Mouse (Mus musculus): ENCODE data around the gene Mrpl53.
"Not testable (repeated sequence)": the region's sequence is repeated elsewhere in the genome, so short reads cannot be mapped to it uniquely, and the experiment has no call there.

Gene Mrpl53

DNA sequence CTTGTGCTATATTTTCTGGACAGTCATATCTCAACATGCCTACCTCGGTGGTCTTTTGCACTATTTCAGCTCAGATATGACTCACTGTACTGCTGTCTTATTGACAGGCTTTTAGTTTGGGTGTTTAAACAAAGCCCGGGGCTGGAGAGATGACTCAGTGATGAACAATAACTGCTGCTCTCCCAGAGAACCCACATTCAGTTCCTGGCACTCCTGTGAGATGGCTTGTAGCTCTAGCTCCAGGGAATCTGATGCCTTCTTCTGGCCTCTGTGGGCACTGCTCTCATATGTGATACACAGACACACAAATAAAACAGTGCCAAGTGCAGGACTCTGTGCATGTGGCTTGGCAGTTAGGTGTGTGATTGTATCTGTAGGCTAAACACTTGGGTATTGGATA, 36.4 kb downstream of the Mrpl53 start:
- DNase-seq (ENCODE audit: low read depth, low spot score) = no peak

DNA sequence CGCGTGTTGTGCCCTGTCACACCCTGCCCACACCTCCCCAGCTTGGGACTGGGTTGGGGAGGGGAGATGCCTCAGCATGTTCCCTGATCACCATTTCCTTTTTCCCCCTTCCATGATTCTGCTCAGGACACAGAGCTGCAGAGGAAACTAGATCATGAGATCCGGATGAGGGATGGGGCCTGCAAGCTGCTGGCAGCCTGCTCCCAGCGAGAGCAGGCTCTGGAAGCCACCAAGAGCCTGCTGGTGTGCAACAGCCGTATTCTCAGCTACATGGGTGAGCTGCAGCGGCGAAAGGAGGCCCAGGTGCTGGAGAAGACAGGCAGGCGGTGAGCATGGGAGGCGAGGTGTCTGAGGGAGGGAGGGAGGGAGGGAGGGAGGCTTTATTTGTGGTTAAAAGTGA, 37.0 kb downstream of the Mrpl53 start:
- no peak for DNase-seq (ENCODE audit: low read depth, low spot score)

DNA sequence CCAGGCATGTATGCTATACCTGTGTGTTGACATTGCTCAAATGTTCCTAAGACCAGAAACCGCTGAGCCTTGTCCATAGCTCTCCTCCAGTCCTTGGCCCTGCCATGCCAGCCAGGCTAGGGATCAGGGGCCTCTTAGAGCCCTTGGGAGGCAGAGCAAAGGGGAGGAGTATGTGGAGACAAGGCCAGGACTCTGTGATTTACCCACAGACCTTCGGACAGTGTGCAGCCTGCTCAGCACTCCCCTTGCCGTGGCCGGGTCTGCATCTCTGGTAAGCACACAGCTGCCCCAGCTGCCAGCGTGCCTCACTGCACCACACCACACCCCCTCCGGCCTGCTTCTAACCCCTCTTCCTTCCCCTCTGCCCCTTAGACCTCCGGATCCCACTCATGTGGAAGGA, 38.4 kb downstream of the Mrpl53 start:
- no peak for DNase-seq (ENCODE audit: low read depth, low spot score)

DNA sequence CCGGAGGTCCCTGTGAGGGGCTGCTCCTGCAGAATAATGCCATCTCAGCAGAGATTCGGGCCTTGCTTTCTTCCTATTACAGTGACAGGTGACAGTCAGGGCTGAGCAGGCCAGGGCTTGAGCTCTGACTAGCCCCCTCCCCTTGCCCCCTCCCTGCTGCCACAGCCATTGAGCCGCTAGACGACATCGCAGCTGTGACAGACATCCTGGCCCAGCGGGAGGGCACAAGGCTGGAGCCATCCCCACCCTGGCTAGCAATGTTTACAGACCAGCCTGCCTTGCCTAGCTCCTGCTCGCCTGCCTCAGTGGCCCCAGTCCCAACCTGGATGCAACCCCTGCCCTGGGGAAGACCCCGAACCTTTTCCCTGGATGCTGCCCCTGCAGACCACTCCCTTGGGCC, 42.9 kb downstream of the Mrpl53 start:
- no peak for DNase-seq (ENCODE audit: low read depth, low spot score)

DNA sequence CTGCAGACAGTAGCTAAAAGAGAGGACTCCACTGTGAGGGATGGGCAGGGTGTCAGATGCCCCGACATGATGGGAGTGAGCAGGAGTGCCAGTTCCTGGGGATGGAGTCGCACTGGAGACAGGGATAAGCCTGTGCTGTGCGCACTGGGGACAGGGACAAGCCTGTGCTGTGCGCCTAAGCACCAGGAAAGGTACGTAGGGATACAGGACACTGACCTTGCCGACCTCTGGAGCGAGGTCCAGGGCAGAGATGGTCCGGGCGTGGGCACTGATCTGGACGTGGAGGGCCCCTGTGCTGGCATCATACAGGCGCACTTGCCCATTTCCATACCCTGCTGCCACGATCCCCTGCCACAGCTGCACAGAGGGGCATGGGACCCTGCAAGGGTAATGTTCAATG, 44.2 kb downstream of the Mrpl53 start:
- DNase-seq (ENCODE audit: low read depth, low spot score) = no peak

DNA sequence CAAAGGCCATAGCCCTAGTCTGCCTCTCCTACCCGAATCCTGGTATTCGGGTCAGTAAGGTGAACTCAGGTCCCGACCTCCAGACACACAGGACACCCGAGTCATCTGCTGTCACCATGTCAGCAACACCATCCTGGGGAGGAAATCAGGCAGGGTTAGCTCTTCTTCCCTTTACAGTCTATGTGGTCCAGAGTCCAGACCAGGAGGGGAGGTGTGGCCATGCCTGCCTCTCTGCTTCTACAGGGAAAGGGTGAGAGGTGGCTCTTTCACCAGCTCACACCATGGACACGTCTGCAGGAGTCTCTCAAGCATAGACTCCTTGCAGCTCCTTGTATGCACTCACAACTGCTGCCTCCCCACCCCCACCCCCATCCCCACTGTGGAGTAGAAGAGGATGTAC, 44.6 kb downstream of the Mrpl53 start:
- DNase-seq (ENCODE audit: low read depth, low spot score) = no peak

DNA sequence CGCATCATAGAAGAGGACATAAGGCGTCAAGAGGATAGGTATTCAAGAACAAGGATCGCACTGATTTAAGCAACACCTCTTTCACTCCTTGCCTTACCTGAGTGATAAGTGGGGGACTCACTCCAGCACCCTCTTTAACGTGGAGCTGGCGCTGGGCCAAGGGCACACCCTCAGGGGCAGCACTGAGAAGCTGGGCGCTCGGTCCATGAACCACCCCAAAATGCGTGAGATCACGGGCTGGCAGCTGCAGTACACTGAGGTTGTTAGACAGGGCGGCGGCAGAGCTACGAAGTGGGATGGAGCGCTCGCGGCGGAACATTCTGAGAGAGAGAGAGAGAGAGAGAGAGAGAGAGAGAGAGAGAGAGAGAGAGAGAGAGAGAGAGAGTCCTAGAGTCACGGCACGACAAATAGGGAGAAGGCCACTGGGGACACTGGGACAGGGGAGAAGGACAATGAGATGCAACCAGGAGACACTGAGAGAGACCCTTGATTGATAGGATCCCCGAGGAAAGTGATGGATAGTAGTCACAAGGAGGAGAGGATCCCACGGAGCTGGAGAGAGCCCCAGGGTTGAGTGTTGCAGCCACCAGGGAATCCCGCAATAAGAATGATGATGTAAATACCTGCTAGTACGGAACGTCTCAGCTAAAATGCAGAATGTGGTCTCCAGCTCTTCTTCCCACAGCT, 46.9 kb downstream of the Mrpl53 start:
- DNase-seq (ENCODE audit: low read depth, low spot score) = no peak

DNA sequence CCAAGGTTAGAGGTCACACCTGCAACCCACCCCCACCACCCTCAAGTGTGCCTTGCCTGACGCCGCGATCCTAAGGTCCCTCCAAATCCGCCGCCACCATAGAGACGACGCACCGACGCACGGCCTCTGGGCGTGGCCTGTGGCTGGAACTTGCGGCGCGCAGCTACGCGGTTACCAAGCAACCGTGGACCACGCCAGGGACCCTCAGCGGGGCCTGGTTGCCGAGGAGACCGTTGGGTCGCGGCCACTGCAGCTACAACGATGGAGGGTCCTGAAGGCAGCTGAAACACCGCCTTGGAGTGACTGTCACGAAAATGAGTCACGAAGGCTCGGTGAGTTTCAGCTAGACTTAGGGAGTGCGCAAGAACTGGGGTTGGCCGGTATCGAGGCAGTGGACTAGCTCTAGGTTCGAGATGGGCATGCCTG, 47.4 kb downstream of the Mrpl53 start, which contains the start of the genes Wdr54 and 1700003E16Rik:
Gene Wdr54, minus strand, starts transcription at position 139 of the 426 bp plus-strand sequence.
Gene 1700003E16Rik, plus strand, starts transcription at position 146 of the 426 bp plus-strand sequence.
- peak; percentile 58 for DNase-seq (ENCODE audit: low read depth, low spot score)

DNA sequence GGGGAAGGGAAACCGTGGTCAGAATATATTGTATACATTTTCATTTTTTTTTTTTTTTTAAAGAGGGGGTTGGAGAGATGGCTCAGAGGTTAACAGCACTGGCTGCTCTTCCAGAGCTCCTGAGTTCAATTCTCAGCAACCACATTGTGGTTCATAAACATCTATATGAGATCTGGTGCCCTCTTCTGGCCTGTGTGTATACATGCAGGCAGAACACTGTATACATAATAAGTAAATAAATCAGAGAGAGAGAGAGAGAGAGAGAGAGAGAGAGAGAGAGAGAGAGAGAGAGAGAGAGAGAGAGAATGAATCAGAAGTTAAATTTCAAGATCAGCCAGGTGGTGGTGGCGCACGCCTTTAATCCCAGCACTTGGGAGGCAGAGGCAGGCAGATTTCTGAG, 50.6 kb downstream of the Mrpl53 start:
- DNase-seq (ENCODE audit: low read depth, low spot score) = not testable (repeated sequence)
